Mouse (Mus musculus) CH12.LX (cell line): Measurements from ENCODE around the gene Strada. TPM values are rescaled to one million over a fixed set of nuclear protein-coding genes. Genes with fewer than 3 reads are reported as not detected.

ENCODE experiments used
- DNase-seq: peaks from one replicate; pipeline ENCODE4 v3.0.0-alpha.2; 2013; ENCODE audit errors: extremely low read depth
- H3K27ac ChIP-seq: 2 replicates; pipeline ENCODE4 v1.5.1; 2012; ENCODE audit warnings: low read depth, mild to moderate bottlenecking, control low read depth, moderate library complexity; ENCODE audit not compliant: insufficient read depth
- H3K27me3 ChIP-seq: replicated peaks from 2 replicates; pipeline ENCODE3; 2012; ENCODE audit warnings: inconsistent platforms
- H3K36me3 ChIP-seq, 2 experiments: replicated peaks in 1 of 2; 2 replicates each; pipeline versions ENCODE3 to v1.6.1; 2012; ENCODE audit warnings: inconsistent platforms in 1 of 2, low read length in 1 of 2, mild to moderate bottlenecking in 1 of 2, mixed read lengths in 1 of 2, moderate library complexity in 1 of 2; ENCODE audit not compliant: control insufficient read depth in 1 of 2, insufficient read depth in 1 of 2
- H3K4me1 ChIP-seq, 2 experiments: 2 replicates each; pipeline ENCODE4 v1.6.1; 2012; ENCODE audit warnings: inconsistent platforms in 1 of 2, moderate library complexity in 1 of 2; ENCODE audit not compliant: insufficient read depth in 2 of 2, control insufficient read depth in 1 of 2
- H3K4me2 ChIP-seq: 2 replicates; pipeline ENCODE4 v1.6.1; 2012; ENCODE audit warnings: low read depth, mild to moderate bottlenecking, control low read depth; ENCODE audit not compliant: poor library complexity, insufficient read depth, severe bottlenecking
- H3K4me3 ChIP-seq, 3 experiments: fragments of 150-350 bp in 1 of 3; sonication (generic) in 1 of 3; replicated peaks in 1 of 3; 2 replicates each; pipeline versions ENCODE3 to v1.5.1; 2011 to 2012; ENCODE audit warnings: low read depth in 2 of 3, low read length in 2 of 3, mild to moderate bottlenecking in 2 of 3, moderate library complexity in 2 of 3, control low read depth in 1 of 3, improper control_type of control experiment in 1 of 3, inconsistent platforms in 1 of 3, mixed read lengths in 1 of 3; ENCODE audit not compliant: poor library complexity in 1 of 3
- H3K79me2 ChIP-seq: replicated peaks from 2 replicates; pipeline ENCODE4 v1.6.1; 2012; ENCODE audit warnings: mild to moderate bottlenecking, moderate library complexity; ENCODE audit not compliant: control insufficient read depth, poor library complexity, insufficient read depth, severe bottlenecking; ENCODE audit errors: extremely low read depth
- H3K9ac ChIP-seq: 2 replicates; pipeline ENCODE4 v1.6.1; 2012; ENCODE audit warnings: low read depth, mild to moderate bottlenecking, control low read depth, moderate library complexity; ENCODE audit not compliant: insufficient read depth
- H3K9me3 ChIP-seq: replicated peaks from 2 replicates; pipeline ENCODE3; 2012; ENCODE audit warnings: low read length, inconsistent platforms, mixed read lengths
- CHD1 ChIP-seq: IDR thresholded peaks from 2 replicates; pipeline ENCODE4 v1.6.1; 2012; ENCODE audit warnings: low read depth, low read length, improper control_type of control experiment, inconsistent platforms
- CHD2 ChIP-seq: IDR thresholded peaks from 2 replicates; pipeline ENCODE4 v1.6.1; 2011; ENCODE audit warnings: low read length, improper control_type of control experiment
- ELF1 ChIP-seq: IDR thresholded peaks from 2 replicates; pipeline ENCODE4 v1.6.1; 2014; ENCODE audit warnings: low read depth, mild to moderate bottlenecking, inconsistent platforms, low read length, improper control_type of control experiment
- EP300 ChIP-seq: IDR thresholded peaks from 2 replicates; pipeline ENCODE4 v1.6.1; 2011; ENCODE audit warnings: low read length, improper control_type of control experiment
- ETS1 ChIP-seq: conservative IDR thresholded peaks from 2 replicates; pipeline ENCODE4 v1.6.1; 2012; ENCODE audit warnings: low read depth, mild to moderate bottlenecking, inconsistent platforms, low read length, improper control_type of control experiment, moderate library complexity
- GABPA ChIP-seq: IDR thresholded peaks from 2 replicates; pipeline ENCODE4 v1.6.1; 2012; ENCODE audit warnings: low read depth, low read length, improper control_type of control experiment, inconsistent platforms; ENCODE audit not compliant: insufficient replicate concordance
- HCFC1 ChIP-seq: IDR thresholded peaks from 2 replicates; pipeline ENCODE4 v1.6.1; 2012; ENCODE audit warnings: low read depth, mild to moderate bottlenecking, inconsistent platforms, low read length, improper control_type of control experiment
- IRF4 ChIP-seq: IDR thresholded peaks from 2 replicates; pipeline ENCODE4 v1.6.1; 2014; ENCODE audit warnings: low read depth, mild to moderate bottlenecking, inconsistent platforms, low read length, improper control_type of control experiment
- JUND ChIP-seq: conservative IDR thresholded peaks from 2 replicates; pipeline ENCODE4 v1.6.1; 2011; ENCODE audit warnings: low read depth, low read length, improper control_type of control experiment
- KAT2A ChIP-seq: IDR thresholded peaks from 2 replicates; pipeline ENCODE4 v1.6.1; 2012; ENCODE audit warnings: low read length, improper control_type of control experiment, inconsistent platforms; ENCODE audit not compliant: insufficient replicate concordance
- MAX ChIP-seq: IDR thresholded peaks from 2 replicates; pipeline ENCODE4 v1.6.1; 2011; ENCODE audit warnings: low read length, improper control_type of control experiment
- MEF2A ChIP-seq: IDR thresholded peaks from 2 replicates; pipeline ENCODE4 v1.6.1; 2014; ENCODE audit warnings: low read depth, mild to moderate bottlenecking, inconsistent platforms, low read length, improper control_type of control experiment, borderline replicate concordance
- MXI1 ChIP-seq: IDR thresholded peaks from 2 replicates; pipeline ENCODE4 v1.6.1; 2011; ENCODE audit warnings: mild to moderate bottlenecking, low read depth, low read length, improper control_type of control experiment
- MYC ChIP-seq: IDR thresholded peaks from 2 replicates; pipeline ENCODE4 v1.6.1; 2011; ENCODE audit warnings: low read depth, mild to moderate bottlenecking, improper control_type of control experiment, low read length
- POLR2A ChIP-seq: IDR thresholded peaks from 2 replicates; pipeline ENCODE4 v1.6.1; 2011; ENCODE audit warnings: low read depth, mild to moderate bottlenecking, improper control_type of control experiment, low read length
- RAD21 ChIP-seq: IDR thresholded peaks from 2 replicates; pipeline ENCODE4 v1.6.1; 2011; ENCODE audit warnings: low read depth, mild to moderate bottlenecking, low read length, improper control_type of control experiment, moderate library complexity
- SIN3A ChIP-seq: IDR thresholded peaks from 2 replicates; pipeline ENCODE4 v1.6.1; 2012; ENCODE audit warnings: low read length, improper control_type of control experiment, inconsistent platforms
- SMC3 ChIP-seq: IDR thresholded peaks from 2 replicates; pipeline ENCODE4 v1.6.1; 2011; ENCODE audit warnings: low read depth, low read length, improper control_type of control experiment
- TBP ChIP-seq: conservative IDR thresholded peaks from 2 replicates; pipeline ENCODE4 v1.6.1; 2011; ENCODE audit warnings: low read depth, low read length, improper control_type of control experiment
- TCF12 ChIP-seq: IDR thresholded peaks from 2 replicates; pipeline ENCODE4 v1.6.1; 2014; ENCODE audit warnings: low read depth, mild to moderate bottlenecking, inconsistent platforms, low read length, improper control_type of control experiment
- UBTF ChIP-seq: IDR thresholded peaks from 2 replicates; pipeline ENCODE4 v1.6.1; 2012; ENCODE audit warnings: low read depth, mild to moderate bottlenecking, inconsistent platforms, low read length, improper control_type of control experiment, moderate library complexity
- ZC3H11A ChIP-seq: IDR thresholded peaks from 2 replicates; pipeline ENCODE4 v1.6.1; 2012; ENCODE audit warnings: low read depth, mild to moderate bottlenecking, inconsistent platforms, low read length, improper control_type of control experiment
- ZMIZ1 ChIP-seq: IDR thresholded peaks from 2 replicates; pipeline ENCODE4 v1.6.1; 2012; ENCODE audit warnings: low read depth, mild to moderate bottlenecking, inconsistent platforms, low read length, improper control_type of control experiment
- ZNF384 ChIP-seq: IDR thresholded peaks from 2 replicates; pipeline ENCODE4 v1.6.1; 2012; ENCODE audit warnings: low read depth, low read length, improper control_type of control experiment, inconsistent platforms
- dilution Hi-C: fragments of 300-500 bp; cut with MboI; formaldehyde crosslinking; loops from 2 replicates; pipeline ENCODE4 v1.14.3; 2020; ENCODE audit warnings: low sequenced_read_pairs; ENCODE audit not compliant: extremely low pct_unique_long_range_greater_than_20kb, extremely low pct_ligation_motif_present
- in situ Hi-C: fragments of 300-500 bp; cut with MboI; formaldehyde crosslinking; loops from 3 replicates; pipeline ENCODE4 v1.14.3; 2019; ENCODE audit warnings: low sequenced_read_pairs, low pct_ligation_motif_present, low pct_unique_long_range_greater_than_20kb, mixed read lengths
- polyA plus RNA-seq: library from polyadenylated mRNA; unstranded; fragments of >175 nt; gene quantifications from 2 replicates; pipeline ENCODE4 v1.2.1, GENCODE M21; 2012; ENCODE audit warnings: low read depth; ENCODE audit not compliant: insufficient read length
- total RNA-seq, 2 experiments: library from RNA; depleted of rRNA; stranded (reverse); fragments of 300-350 nt in 1 of 2; fragments of >200 nt in 1 of 2; gene quantifications; 2 replicates each; pipeline ENCODE4 v1.2.3; 2012 to 2014

Gene Strada
- total and polyA plus RNA-seq, 3 experiments = 36.8 to 51.7 (median 41.7) TPM

DNA sequence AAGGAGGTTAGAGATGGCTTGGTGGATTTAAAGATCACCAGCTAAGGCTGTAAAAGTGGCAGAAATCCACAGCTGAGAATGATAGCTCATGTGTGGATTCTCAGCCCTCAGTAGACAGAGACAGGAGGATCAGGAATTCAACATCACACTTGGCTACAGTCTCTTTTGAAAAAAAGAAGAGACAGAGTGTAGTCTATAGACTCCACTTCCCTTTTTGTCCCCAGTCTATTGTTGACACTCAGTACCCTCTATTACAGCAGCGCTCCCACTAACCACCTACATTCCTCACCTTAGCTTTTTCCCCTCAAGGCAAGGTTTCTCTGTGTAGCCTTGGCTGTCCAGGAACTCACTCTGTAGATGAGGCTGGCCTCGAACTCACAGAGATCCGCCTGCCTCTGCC lies 10.3 kb downstream of the Strada start:
- in situ Hi-C loops = no loop called here
- Histone ChIP-seq H3K4me1 (peaks cover 3 to 31% of the 10 kb centered on the region in 2 experiments; a peak in 3 of 4 replicates), H3K79me2 (peaks cover 2% of the 10 kb centered on the region; the same call in 1 of the 2 replicates), H3K9ac (peak overlapping the region; percentile 11; the same call in 1 of the 2 replicates), H3K4me2 (peak overlapping the region; percentile 70; the same call in 1 of the 2 replicates), H3K27me3 (no peaks in the 10 kb centered on the region), H3K4me3 (no peak overlapping the region), H3K27ac (no peak overlapping the region), H3K9me3 (no peaks in the 10 kb centered on the region), H3K36me3 (peaks cover 3 to 27% of the 10 kb centered on the region in 2 experiments)
- TF ChIP-seq JUND = no peak
- TF ChIP-seq SIN3A = no peak
- no peak for TF ChIP-seq RAD21
- no peak for DNase-seq
- dilution Hi-C loops = no loop called here

- Histone ChIP-seq H3K27me3 (no peaks in the 10 kb centered on the region), H3K4me1 (peaks cover 7 to 11% of the 10 kb centered on the region in 2 experiments; a peak in 3 of 4 replicates), H3K79me2 (peaks cover 2% of the 10 kb centered on the region; the same call in 1 of the 2 replicates), H3K27ac (no peak overlapping the region), H3K4me3 (no peak overlapping the region), H3K36me3 (peaks cover 11 to 47% of the 10 kb centered on the region in 2 experiments), H3K9me3 (no peaks in the 10 kb centered on the region), H3K9ac (no peak overlapping the region), H3K4me2 (no peak overlapping the region)
- in situ Hi-C loops (no loop called here), dilution Hi-C loops (no loop called here)
- TF ChIP-seq ELF1 = no peak
- no peak for TF ChIP-seq MXI1
- no peak for TF ChIP-seq MYC
- TF ChIP-seq JUND = no peak
- TF ChIP-seq ZNF384 = no peak
- no peak for TF ChIP-seq GABPA
- TF ChIP-seq CHD2 = no peak
- TF ChIP-seq ZMIZ1 = no peak
- TF ChIP-seq TCF12 = no peak
- TF ChIP-seq HCFC1 = no peak
- TF ChIP-seq MEF2A = no peak
- DNase-seq = no peak
Measured at GRCm38 (mm10) chr11:106187326-106187725, 14.6 kb downstream of the Strada start.

GRCm38 (mm10) chr11:106180449-106180801 lies 21.5 kb downstream of the Strada start:
- H3K9me3 ChIP-seq = no peaks in the 10 kb centered on the region
- peak overlapping the region; percentile 91 for H3K27ac ChIP-seq
- H3K4me2 ChIP-seq = peak overlapping the region; percentile 83
- in situ Hi-C loops (no loop called here), dilution Hi-C loops (no loop called here)
- peaks cover 19 to 32% of the 10 kb centered on the region in 2 experiments for H3K4me1 ChIP-seq
- peak overlapping the region; percentile 67 for H3K9ac ChIP-seq
- H3K79me2 ChIP-seq = no peaks in the 10 kb centered on the region
- H3K36me3 ChIP-seq = peaks cover 9 to 43% of the 10 kb centered on the region in 2 experiments
- DNase-seq = peak; percentile 76
- no peaks in the 10 kb centered on the region for H3K27me3 ChIP-seq
- H3K4me3 ChIP-seq = peak overlapping the region in 1 of 3 experiments; percentile 8
- no peak for TF ChIP-seq ZC3H11A
- TF ChIP-seq RAD21 = no peak; the same call in 1 of the 2 replicates
- TF ChIP-seq JUND = 0 out of 2 replicates have a peak, but pooled peaks have one; percentile 17
- no peak for TF ChIP-seq SMC3
- peak; percentile 45 for TF ChIP-seq HCFC1
- no peak; the same call in none of the 2 replicates for TF ChIP-seq POLR2A
- TF ChIP-seq IRF4 = peak; percentile 89
- TF ChIP-seq ZMIZ1 = peak; percentile 43; the same call in 1 of the 2 replicates
- 0 out of 2 replicates have a peak, but pooled peaks have one; percentile 53 for TF ChIP-seq TBP
- TF ChIP-seq ELF1 = peak; percentile 88
- TF ChIP-seq KAT2A = no peak
- peak; percentile 86 for TF ChIP-seq EP300
- peak; percentile 78 for TF ChIP-seq ETS1
- TF ChIP-seq MEF2A = 0 out of 2 replicates have a peak, but pooled peaks have one; percentile 8
- TF ChIP-seq MAX = peak; percentile 10
- TF ChIP-seq UBTF = no peak
- peak; percentile 90 for TF ChIP-seq SIN3A
- peak; percentile 83 for TF ChIP-seq TCF12
- TF ChIP-seq CHD1 = peak; percentile 80; the same call in 1 of the 2 replicates
